Mouse (Mus musculus) heart, embryonic 11.5 days (tissue): ENCODE measurements around the gene Ttc25. TPM values are rescaled to one million over a fixed set of nuclear protein-coding genes. Genes with fewer than 3 reads are reported as not detected.

Experiments used
- ATAC-seq: fragments of 200-750 bp; cut with Nextera tagmentation; replicated peaks from 2 replicates; pipeline ENCODE4 v1.8.0; 2017; ENCODE audit warnings: moderate library complexity; ENCODE audit not compliant: insufficient number of reproducible peaks, low FRiP score, low TSS enrichment
- H3K27ac ChIP-seq: fragments of 300-500 bp; sonication (generic); 2 replicates; pipeline ENCODE4 v1.5.1; 2014; ENCODE audit warnings: mild to moderate bottlenecking, low read depth, low read length
- H3K27me3 ChIP-seq: fragments of 300-500 bp; sonication (generic); 2 replicates; pipeline ENCODE4 v1.6.1; 2014; ENCODE audit warnings: mild to moderate bottlenecking, low read length, mixed read lengths; ENCODE audit not compliant: control insufficient read depth, insufficient read depth
- H3K36me3 ChIP-seq: fragments of 300-500 bp; sonication (generic); 2 replicates; pipeline ENCODE4 v1.6.1; 2014; ENCODE audit warnings: mild to moderate bottlenecking, low read length, moderate library complexity, mixed read lengths; ENCODE audit not compliant: control insufficient read depth, insufficient read depth
- H3K4me1 ChIP-seq: fragments of 300-500 bp; sonication (generic); 2 replicates; pipeline ENCODE4 v1.6.1; 2014; ENCODE audit warnings: low read length; ENCODE audit not compliant: control insufficient read depth, insufficient read depth
- H3K4me2 ChIP-seq: fragments of 300-500 bp; sonication (generic); 2 replicates; pipeline ENCODE4 v1.6.1; 2014; ENCODE audit warnings: mild to moderate bottlenecking, moderate library complexity
- H3K4me3 ChIP-seq: fragments of 300-500 bp; sonication (generic); 2 replicates; pipeline ENCODE4 v1.5.1; 2014; ENCODE audit warnings: low read depth, low read length
- H3K9ac ChIP-seq: fragments of 300-500 bp; sonication (generic); 2 replicates; pipeline ENCODE4 v1.6.1; 2014; ENCODE audit warnings: mild to moderate bottlenecking, low read depth, low read length, moderate library complexity
- H3K9me3 ChIP-seq: fragments of 300-500 bp; sonication (generic); replicated peaks from 2 replicates; pipeline ENCODE4 v1.6.1; 2016; ENCODE audit warnings: low read length; ENCODE audit not compliant: control insufficient read depth
- WGBS: fragments of 180-500 bp; shearing (Covaris S2); extraction: QIAGEN DNeasy Blood & Tissue Kit; methylation state at CpG from one replicate; pipeline ENCODE4 v1.1.7; 2014; ENCODE audit not compliant: insufficient replicate concordance; 5-methylcytosine and 5-hydroxymethylcytosine counted together
- polyA plus RNA-seq: library from polyadenylated mRNA; unstranded; fragments of >200 nt; fragmentation: Nextera tagmentation; extraction: Ambion mirVana; gene quantifications from 2 replicates; pipeline ENCODE4 v1.2.1, GENCODE M21; 2014

Gene Ttc25
- polyA plus RNA-seq, 1 experiment from 2014 or later, result 0.31 TPM

DNA sequence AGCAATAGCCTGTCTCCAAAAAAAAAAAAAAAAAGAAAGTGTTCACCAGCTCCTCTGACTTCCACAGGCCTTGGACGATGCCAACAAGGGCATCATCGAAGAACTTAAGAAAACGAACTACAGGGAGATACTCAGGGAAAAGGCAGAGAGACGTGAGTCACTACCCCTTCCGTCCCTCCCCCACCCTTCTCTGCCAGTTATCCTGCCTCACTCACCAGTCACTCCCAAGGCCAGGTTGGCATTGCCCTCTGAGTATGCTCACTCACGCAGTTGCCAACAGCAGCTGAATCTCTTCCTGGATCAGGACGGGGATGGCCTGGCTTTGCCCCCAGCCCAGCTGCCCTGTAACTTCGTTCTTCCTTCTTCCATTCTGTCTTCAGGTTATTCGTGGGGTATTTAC is 24.4 kb downstream of the Ttc25 start:
- Histone ChIP-seq H3K36me3 (no peaks in the 10 kb centered on the region), H3K27ac (no peak overlapping the region), H3K27me3 (peaks cover 13% of the 10 kb centered on the region), H3K4me2 (no peak overlapping the region), H3K4me3 (no peak overlapping the region), H3K9me3 (no peaks in the 10 kb centered on the region), H3K9ac (no peak overlapping the region), H3K4me1 (peaks cover 7% of the 10 kb centered on the region)
- WGBS, result 63% methylated on average over 9 of the region's 9 CpGs
- no peak for ATAC-seq

DNA sequence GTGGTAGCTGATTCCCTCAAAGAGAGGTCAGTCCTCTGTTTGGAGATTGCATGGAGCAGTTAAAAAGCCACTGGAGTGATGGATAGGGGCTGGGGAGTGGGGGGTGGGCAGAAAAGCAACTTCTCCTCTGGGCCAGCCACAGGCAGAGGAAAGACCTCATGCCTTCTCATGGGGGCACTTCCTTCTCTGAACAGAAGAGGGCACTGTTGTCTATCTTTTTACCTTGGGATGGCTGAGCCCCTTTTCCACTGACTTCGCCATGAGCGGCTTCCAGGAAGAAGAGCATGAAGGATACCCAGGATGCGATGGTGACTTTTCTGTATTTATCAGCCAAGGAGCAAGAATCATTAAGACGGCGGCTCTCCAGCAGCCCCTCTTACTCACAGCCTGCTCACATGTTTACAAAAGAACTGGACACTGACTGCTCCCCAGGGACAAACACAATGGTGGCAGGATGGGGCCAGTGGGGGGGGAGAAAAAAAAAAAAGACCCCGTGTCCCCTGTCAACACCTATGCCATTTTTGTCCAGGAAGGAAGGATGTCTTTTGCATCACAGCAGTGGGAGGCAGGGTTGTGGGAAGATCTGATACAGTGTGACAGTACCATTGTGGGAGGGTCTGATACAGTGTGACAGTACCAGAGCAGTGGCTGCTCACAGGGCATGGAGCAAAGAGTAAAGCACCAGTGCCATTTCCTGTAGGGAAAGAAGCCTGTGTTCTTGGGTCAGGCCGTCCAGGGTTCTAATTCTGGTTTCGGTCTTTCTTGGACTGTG is 25.2 kb downstream of the Ttc25 start:
- H3K4me1 ChIP-seq, result peaks cover 12% of the 10 kb centered on the region
- peak overlapping the region; percentile 6 for H3K4me3 ChIP-seq
- WGBS, result 7% methylated on average over 8 of the region's 8 CpGs
- no peaks in the 10 kb centered on the region for H3K9me3 ChIP-seq
- no peak overlapping the region for H3K9ac ChIP-seq
- H3K27me3 ChIP-seq, result peaks cover 13% of the 10 kb centered on the region
- no peak overlapping the region for H3K27ac ChIP-seq
- no peaks in the 10 kb centered on the region for H3K36me3 ChIP-seq
- H3K4me2 ChIP-seq, result peak overlapping the region; percentile 62
- no peak for ATAC-seq

DNA sequence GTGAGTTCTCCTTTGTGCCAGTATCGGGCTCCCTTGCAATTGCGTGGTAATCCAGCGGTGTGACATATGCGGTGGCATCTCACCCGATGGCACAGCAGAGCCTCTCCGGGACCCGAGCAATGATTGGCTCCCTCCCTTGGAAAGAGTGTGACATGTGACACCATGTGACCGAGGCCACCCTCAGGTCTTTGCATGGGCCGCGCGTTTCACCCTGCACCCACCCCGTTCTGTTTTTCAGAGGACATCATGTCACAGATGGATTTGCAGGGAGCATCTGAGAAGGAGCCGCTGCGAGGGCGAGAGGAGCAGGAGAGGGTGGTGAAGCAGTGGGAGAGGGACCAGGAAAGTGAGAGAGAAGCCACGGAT is 25.8 kb downstream of the Ttc25 start:
- no peak for ATAC-seq
- Histone ChIP-seq H3K9me3 (no peaks in the 10 kb centered on the region), H3K4me2 (peak overlapping the region; percentile 62), H3K9ac (peak overlapping the region; percentile 59; the same call in 1 of the 2 replicates), H3K36me3 (no peaks in the 10 kb centered on the region), H3K27ac (no peak overlapping the region), H3K4me1 (peaks cover 14% of the 10 kb centered on the region), H3K27me3 (peaks cover 13% of the 10 kb centered on the region), H3K4me3 (peak overlapping the region; percentile 6)
- WGBS, result 9% methylated on average over 16 of the region's 16 CpGs

DNA sequence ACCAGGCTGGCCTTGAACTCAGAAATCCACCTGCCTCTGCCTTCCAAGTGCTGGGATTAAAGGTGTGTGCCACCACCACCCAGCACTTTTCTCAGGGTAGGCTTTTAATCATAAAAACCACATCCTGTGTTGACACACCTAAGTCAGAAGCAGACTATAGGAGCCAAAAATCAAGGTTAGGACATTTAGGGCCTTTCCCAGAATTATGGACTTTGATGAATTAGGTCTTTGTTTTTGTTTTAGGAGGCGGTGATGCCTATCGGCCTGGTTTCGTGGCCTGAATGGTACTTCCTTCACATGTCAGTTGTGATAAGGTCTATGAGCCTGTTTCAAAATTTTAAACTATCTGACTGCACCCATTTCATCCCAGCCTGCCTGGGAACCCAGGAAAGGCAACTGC is 28.8 kb downstream of the Ttc25 start:
- Histone ChIP-seq H3K4me2 (peak overlapping the region; percentile 86), H3K9me3 (no peaks in the 10 kb centered on the region), H3K27me3 (peaks cover 13% of the 10 kb centered on the region), H3K27ac (no peak overlapping the region), H3K36me3 (no peaks in the 10 kb centered on the region), H3K4me3 (no peak overlapping the region), H3K9ac (no peak overlapping the region), H3K4me1 (peaks cover 14% of the 10 kb centered on the region)
- WGBS, result 78% methylated on average over 3 of the region's 3 CpGs
- ATAC-seq, result no peak

DNA sequence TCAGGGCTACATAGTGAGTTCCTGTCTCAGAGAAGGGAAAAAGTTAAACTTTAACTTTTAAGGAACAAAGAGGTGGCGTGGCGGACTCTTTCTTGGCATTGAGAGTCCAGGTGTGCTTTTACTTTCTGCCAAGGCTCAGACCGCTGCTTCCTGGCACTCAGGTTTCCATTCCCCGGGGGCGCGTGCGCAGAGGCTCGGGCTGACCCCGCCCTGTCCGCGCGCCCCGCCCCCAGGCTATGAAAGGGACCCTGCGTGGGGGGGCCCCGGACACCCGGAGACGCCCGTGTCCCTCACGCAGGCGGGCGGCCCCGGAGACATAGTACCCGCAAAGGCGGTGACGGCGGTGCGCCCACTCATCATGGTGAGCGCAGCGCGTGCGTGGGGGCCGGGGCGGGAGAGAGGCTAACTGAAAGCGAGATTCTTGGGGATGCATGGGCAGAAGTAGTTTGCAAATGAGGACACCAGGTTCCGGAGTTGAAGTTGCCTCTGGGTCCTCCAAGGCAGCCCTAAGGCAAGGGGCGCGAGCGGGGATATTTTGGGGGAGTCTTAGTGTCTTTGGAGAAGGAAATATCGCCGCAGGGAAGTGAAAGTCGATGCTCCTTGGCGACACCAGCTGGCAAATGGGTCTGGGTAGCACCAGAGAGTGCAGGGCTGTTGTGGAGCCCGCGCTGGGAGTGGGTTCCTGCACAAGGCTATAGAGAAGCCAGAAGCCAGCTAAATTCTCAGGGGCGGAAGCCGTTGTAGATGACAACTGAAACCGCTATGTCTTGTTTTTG is 29.5 kb downstream of the Ttc25 start, which contains the start of gene Cnp:
Gene Cnp, plus strand, starts transcription at position 197 of the 776 bp plus-strand sequence.
- H3K4me2 ChIP-seq, result peak within 1 kb of the TSS; percentile 86
- H3K9me3 ChIP-seq, result no peaks in the 10 kb centered on the region
- peak within 1 kb of the TSS; percentile 37; the same call in 1 of the 2 replicates for H3K27ac ChIP-seq
- H3K27me3 ChIP-seq, result peaks cover 13% of the 10 kb centered on the region
- peak; percentile 64 for ATAC-seq
- 1% methylated on average over 47 of the region's 47 CpGs for WGBS
- peak within 1 kb of the TSS; percentile 78 for H3K9ac ChIP-seq
- H3K4me1 ChIP-seq, result peaks cover 14% of the 10 kb centered on the region
- H3K4me3 ChIP-seq, result peak within 1 kb of the TSS; percentile 73
- peaks cover 4% of the 10 kb centered on the region; the same call in 1 of the 2 replicates for H3K36me3 ChIP-seq

DNA sequence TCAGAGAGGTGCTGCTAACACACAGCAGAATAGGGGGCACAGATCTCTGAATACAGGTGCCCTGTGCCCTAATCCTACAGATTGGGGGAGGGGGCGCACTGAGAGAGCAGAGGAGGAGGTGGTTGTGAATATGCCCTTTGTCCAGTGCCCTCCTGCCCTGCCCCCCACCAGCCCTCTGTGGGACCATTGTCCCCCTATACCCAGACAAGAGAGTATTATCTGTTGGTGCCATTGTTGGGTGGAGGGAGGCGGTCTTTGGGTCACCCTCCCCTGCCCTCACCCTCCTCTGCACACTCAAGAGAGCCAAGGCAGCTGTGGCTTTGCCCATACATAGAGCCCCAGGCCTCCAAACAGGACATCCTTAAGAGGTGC is 30.1 kb downstream of the Ttc25 start:
- H3K4me2 ChIP-seq, result peak overlapping the region; percentile 86
- peak overlapping the region; percentile 78 for H3K9ac ChIP-seq
- H3K9me3 ChIP-seq, result no peaks in the 10 kb centered on the region
- WGBS, result 61% methylated on average over 2 of the region's 2 CpGs
- peak overlapping the region; percentile 73 for H3K4me3 ChIP-seq
- H3K27ac ChIP-seq, result no peak overlapping the region
- peaks cover 14% of the 10 kb centered on the region for H3K4me1 ChIP-seq
- H3K36me3 ChIP-seq, result peaks cover 8% of the 10 kb centered on the region; the same call in 1 of the 2 replicates
- ATAC-seq, result no peak
- peaks cover 13% of the 10 kb centered on the region for H3K27me3 ChIP-seq

DNA sequence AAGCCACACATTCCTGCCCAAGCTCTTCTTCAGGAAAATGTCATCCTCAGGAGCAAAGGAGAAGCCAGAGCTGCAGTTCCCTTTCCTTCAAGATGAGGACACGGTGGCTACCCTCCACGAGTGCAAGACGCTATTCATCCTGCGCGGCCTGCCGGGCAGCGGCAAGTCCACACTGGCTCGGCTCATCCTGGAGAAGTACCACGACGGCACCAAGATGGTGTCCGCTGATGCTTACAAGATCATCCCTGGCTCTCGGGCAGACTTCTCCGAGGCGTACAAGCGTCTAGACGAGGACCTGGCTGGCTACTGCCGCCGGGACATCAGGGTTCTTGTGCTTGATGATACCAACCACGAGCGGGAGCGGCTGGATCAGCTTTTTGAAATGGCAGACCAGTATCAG is 30.8 kb downstream of the Ttc25 start:
- ATAC-seq, result no peak
- Histone ChIP-seq H3K9ac (no peak overlapping the region), H3K4me2 (no peak overlapping the region), H3K36me3 (peaks cover 14% of the 10 kb centered on the region), H3K4me3 (no peak overlapping the region), H3K4me1 (peaks cover 8% of the 10 kb centered on the region), H3K27me3 (peaks cover 10% of the 10 kb centered on the region), H3K9me3 (no peaks in the 10 kb centered on the region), H3K27ac (no peak overlapping the region)
- WGBS, result 55% methylated on average over 21 of the region's 21 CpGs

DNA sequence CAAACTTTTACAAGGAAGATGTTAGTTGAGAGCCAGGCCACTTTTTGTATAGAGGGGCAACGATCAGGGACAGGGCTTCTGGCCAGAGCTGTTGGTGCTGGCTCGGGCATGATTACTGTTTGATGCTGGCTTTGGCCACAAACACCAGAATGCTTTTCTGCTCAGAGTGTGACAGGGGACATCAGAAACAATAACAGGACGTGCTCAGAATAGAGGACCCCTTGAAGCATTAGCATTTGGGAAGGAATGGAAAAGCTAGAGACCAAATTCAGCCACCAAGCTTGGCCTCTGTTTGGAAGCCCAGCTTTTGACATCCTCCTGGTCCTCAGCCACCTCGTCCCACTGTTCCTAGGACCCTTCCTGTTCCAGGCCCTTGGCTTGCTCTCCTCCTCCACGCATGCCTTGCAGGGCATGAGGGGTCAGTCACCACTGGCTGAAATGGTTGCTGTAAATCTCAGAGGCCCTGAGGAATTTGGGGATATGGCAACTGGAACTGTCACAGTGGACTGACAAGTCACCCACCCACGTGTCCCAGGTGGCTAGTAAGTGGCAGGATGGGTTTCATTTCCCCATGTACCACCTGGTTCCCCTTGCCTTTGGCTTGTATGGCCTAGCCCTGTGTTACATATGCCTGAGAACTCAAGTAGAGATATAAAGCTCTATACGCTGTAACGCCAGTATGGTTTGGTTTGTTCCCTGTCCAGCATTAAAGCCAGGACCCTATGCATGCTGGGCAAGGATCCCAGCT is 32.6 kb downstream of the Ttc25 start:
- Histone ChIP-seq H3K4me2 (no peak overlapping the region), H3K4me1 (peaks cover 13% of the 10 kb centered on the region), H3K36me3 (peaks cover 25% of the 10 kb centered on the region), H3K27me3 (no peaks in the 10 kb centered on the region), H3K27ac (no peak overlapping the region), H3K9me3 (no peaks in the 10 kb centered on the region), H3K4me3 (no peak overlapping the region), H3K9ac (no peak overlapping the region)
- no peak for ATAC-seq
- WGBS, result 78% methylated on average over 8 of the region's 8 CpGs
